Mouse (Mus musculus) erythroblast, embryonic 14.5 days (primary cell): ENCODE measurements around the gene Srsf3. TPM values are rescaled to one million over a fixed set of nuclear protein-coding genes. Genes with fewer than 3 reads are reported as not detected.
A peak's percentile ranks its signal among the peaks of the same experiment; 100 is the strongest.
"Not testable (repeated sequence)": the region's sequence is repeated elsewhere in the genome, so short reads cannot be mapped to it uniquely, and the experiment has no call there.

Source experiments
- H3K27me3 ChIP-seq: 2 replicates; pipeline ENCODE4 v1.6.1; 2012; ENCODE audit warnings: inconsistent platforms; ENCODE audit not compliant: control insufficient read depth
- H3K36me3 ChIP-seq: 2 replicates; pipeline ENCODE4 v1.6.1; 2012; ENCODE audit warnings: mild to moderate bottlenecking, inconsistent platforms; ENCODE audit not compliant: control insufficient read depth
- H3K4me1 ChIP-seq: 2 replicates; pipeline ENCODE4 v1.6.1; 2012; ENCODE audit warnings: inconsistent platforms; ENCODE audit not compliant: control insufficient read depth
- H3K4me3 ChIP-seq: replicated peaks from 2 replicates; pipeline ENCODE3; 2012; ENCODE audit warnings: moderate library complexity, mild to moderate bottlenecking, inconsistent platforms
- H3K9me3 ChIP-seq: 2 replicates; pipeline ENCODE4 v1.6.1; 2012; ENCODE audit warnings: low read length, inconsistent platforms, mixed read lengths; ENCODE audit not compliant: control insufficient read depth
- GATA1 ChIP-seq: IDR thresholded peaks from 2 replicates; pipeline ENCODE4 v1.6.1; 2012; ENCODE audit warnings: low read length, inconsistent platforms, mixed read lengths
- TAL1 ChIP-seq: IDR thresholded peaks from 3 replicates; pipeline ENCODE4 v1.6.1; 2012; ENCODE audit warnings: low read length, inconsistent platforms, mixed read lengths
- polyA plus RNA-seq: library from polyadenylated mRNA; stranded (reverse); fragments of >175 nt; gene quantifications from 2 replicates; pipeline ENCODE4 v1.2.3, GENCODE M21; 2012

Gene Srsf3
- polyA plus RNA-seq, 1 experiment, result 3.2 TPM

DNA sequence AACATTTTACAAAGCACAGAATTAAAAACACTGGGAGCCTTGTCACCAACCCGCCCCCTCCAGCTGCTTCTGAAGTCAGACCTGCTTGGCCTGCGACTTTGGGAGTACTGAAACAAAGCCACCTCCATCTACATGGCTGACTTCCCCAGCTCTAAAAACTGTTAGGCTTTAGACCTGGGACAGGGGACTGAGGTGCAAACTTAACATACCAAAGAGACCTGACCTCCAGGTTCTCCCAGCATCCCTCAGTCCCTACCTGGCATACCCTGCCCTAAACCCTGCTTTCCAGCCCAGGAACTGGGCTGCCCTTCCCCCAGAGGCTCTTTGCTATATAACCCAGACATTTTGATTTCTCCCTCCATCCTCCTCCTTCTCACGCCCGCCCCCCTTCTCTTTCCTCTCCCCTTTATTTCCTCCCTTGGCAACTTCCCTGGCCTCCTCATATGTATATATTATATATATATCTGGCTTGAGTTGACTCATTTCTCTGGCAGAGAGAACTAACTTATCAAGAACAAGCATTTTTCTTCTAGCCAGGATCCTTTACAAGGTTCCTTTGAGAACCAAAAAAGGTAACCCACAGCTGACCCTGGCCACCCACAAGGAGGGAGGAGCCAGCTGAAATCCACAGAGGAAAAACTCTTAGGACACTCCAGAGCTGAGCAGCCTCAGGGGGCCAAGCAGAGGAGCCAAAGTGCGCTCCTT is 5.6 kb upstream of the Srsf3 start:
- peaks cover 2% of the 10 kb centered on the region for H3K36me3 ChIP-seq
- H3K27me3 ChIP-seq, result peaks cover 23% of the 10 kb centered on the region
- no peak overlapping the region for H3K4me3 ChIP-seq
- H3K4me1 ChIP-seq, result peaks cover 28% of the 10 kb centered on the region
- no peaks in the 10 kb centered on the region for H3K9me3 ChIP-seq
- TF ChIP-seq GATA1 (no peak), TAL1 (no peak)

DNA sequence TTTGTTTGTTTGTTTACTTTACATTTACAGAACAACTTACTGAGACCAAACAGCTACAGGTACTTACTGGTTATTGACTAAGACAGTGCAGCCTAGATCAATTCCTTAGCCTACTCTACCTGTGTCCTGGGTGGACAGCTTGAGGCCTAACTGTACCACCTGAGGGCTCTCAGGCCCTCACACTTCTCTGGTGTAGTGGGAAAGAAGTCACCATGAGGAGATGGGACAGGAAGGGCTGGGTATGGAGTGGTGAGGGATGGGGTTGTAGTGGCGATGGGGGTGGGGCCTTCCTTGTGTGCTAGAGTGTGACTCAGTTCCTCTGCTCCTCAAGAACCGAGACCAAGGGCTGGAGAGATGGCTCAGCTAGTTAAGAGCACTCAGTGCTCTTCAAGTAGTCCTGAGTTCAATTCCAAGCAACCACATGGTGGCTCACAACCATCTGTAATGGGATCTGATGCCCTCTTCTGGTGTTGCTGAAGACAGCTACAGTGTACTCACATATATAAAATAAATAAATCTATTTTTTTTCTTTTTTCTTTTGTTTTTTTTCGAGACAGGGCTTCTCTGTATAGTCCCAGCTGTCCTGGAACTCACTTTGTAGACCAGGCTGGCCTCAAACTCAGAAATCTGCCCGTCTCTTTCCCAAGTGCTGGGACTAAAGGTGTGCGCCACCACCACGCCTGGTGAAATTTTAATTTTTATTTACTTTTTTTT is 1.9 kb upstream of the Srsf3 start:
- TF ChIP-seq GATA1, result no peak
- TF ChIP-seq TAL1, result no peak
- Histone ChIP-seq H3K4me3 (no peak overlapping the region), H3K36me3 (peaks cover 24% of the 10 kb centered on the region), H3K27me3 (no peaks in the 10 kb centered on the region), H3K4me1 (peaks cover 24% of the 10 kb centered on the region), H3K9me3 (no peaks in the 10 kb centered on the region)

DNA sequence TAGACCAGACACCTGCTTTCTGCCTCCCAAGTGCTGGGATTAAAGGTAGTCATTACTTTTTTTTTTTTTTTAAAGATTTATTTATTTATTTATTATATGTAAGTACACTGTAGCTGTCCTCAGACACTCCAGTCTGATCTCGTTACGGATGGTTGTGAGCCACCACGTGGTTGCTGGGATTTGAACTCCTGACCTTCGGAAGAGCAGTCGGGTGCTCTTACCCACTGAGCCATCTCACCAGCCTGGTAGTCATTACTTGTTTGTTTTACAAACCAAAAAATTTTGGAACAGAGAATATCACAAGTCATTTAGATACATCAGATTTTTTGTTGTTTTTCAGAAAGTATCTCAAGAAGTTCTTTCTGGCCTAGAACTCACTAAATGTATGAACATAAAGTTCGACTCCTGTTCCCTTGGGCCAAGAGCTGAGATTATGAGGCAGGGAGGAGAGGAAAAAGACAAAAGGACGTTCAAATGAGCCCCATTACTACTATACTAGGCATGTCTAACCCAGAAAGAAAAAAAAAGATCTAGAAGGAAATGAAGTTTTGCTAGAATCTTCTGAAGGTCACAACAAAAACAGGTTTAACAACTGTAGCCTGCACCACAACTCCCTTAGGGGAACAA is 1.2 kb upstream of the Srsf3 start:
- peaks cover 27% of the 10 kb centered on the region for H3K4me1 ChIP-seq
- peak overlapping the region; percentile 92 for H3K4me3 ChIP-seq
- peaks cover 31% of the 10 kb centered on the region for H3K36me3 ChIP-seq
- H3K27me3 ChIP-seq, H3K9me3 ChIP-seq: not testable (repeated sequence)

DNA sequence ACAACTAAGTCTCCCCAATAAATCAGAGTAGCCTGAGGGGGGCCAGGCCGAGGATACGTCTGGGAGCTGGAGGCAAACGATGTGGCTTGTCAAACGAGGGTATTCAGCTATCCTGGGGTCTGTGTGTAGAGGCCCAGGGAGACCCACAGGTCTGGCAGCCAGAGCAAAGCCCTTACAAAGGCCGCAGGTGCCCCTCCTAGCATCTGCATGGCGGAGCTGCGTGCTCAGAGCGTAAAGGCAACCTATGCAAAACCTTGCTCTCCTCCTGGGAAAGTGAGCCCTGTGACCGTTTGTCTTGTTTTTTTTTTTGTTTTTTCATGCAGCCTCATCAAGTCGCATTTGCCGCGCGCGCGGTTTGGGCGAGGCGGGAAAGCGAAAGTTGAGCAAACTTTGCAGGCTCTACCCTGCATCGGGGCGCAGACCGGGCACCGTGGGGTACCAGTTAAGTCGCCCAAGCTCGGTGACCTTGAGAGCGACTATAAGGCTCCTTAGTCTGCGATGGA is 606 bp upstream of the Srsf3 start:
- H3K4me1 ChIP-seq, result peaks cover 33% of the 10 kb centered on the region
- H3K27me3 ChIP-seq, result no peaks in the 10 kb centered on the region
- TF ChIP-seq TAL1 (no peak), GATA1 (no peak)
- peak overlapping the region; percentile 92 for H3K4me3 ChIP-seq
- peaks cover 37% of the 10 kb centered on the region for H3K36me3 ChIP-seq
- H3K9me3 ChIP-seq, result no peaks in the 10 kb centered on the region

DNA sequence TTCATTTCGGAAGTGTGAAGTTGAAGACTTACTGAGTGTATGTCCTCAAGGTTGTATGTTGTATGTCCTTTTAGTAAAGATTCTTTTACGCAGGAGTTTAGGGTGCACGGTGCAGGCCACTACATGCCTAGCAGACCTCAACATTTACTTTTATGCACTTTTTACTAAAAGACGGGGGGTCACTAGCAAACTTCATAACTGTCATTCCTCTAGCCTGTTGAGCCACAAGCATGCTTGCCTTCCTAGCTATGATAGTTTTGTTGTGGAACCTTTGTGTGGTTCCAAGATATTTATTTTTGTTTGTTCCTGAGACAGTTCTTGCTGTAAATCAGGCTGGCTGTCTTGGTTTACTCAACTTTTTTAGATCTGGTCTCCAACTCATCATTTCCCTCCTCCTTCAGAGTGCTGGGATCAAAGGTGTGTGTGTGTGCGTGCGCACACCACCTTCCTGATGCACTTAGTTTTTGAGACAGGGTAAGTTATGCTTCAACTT is 1.2 kb downstream of the Srsf3 start:
- Histone ChIP-seq H3K4me3 (peak overlapping the region; percentile 92), H3K36me3 (peaks cover 55% of the 10 kb centered on the region), H3K27me3 (no peaks in the 10 kb centered on the region), H3K9me3 (no peaks in the 10 kb centered on the region), H3K4me1 (peaks cover 44% of the 10 kb centered on the region)
- TF ChIP-seq GATA1, result no peak
- no peak for TF ChIP-seq TAL1

DNA sequence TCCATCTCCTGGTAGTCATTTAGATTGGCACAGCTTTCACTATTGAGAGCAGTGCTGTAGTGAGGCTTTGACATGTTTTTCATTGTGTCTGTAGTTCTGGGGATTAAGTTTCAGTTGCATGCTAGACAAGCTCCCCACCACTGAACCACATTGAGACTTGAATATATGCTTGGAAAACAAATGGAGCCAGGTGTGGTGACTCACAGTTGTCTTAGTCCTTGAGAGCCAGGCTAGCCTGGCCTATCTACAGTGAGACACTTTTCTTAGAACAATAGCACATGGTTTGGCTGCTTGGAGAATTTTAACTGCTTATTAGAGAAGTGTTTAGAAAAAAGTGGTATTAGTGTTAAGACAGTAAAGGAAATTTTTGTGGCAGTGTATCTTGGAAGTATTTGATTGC is 1.8 kb downstream of the Srsf3 start:
- Histone ChIP-seq H3K27me3 (no peaks in the 10 kb centered on the region), H3K4me3 (peak overlapping the region; percentile 92), H3K4me1 (peaks cover 46% of the 10 kb centered on the region), H3K36me3 (peaks cover 62% of the 10 kb centered on the region), H3K9me3 (no peaks in the 10 kb centered on the region)
- TF ChIP-seq TAL1 (no peak), GATA1 (no peak)

DNA sequence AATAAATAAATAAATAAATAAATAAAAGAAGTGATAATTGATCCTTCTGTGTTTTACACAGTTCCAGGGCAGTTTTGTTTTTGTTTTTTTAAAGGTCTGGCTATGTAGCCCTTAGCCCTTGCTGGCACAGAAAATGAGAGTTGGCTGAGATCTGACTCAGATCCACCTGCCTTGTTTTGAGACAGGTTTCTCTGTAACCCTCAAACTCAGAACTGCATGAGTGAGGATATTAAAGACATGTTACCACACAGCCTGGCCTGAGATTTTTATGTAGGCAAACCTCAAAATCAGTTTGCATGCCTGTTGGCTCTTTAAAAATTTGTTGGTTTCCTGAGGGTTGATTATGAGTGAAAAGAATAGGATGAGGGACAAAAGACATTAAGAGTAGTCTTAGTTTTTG is 3.1 kb downstream of the Srsf3 start:
- H3K4me3 ChIP-seq, result peak overlapping the region; percentile 92
- H3K9me3 ChIP-seq, result no peaks in the 10 kb centered on the region
- H3K4me1 ChIP-seq, result peaks cover 51% of the 10 kb centered on the region
- peaks cover 72% of the 10 kb centered on the region for H3K36me3 ChIP-seq
- TF ChIP-seq GATA1 (no peak), TAL1 (no peak)
- H3K27me3 ChIP-seq, result no peaks in the 10 kb centered on the region

DNA sequence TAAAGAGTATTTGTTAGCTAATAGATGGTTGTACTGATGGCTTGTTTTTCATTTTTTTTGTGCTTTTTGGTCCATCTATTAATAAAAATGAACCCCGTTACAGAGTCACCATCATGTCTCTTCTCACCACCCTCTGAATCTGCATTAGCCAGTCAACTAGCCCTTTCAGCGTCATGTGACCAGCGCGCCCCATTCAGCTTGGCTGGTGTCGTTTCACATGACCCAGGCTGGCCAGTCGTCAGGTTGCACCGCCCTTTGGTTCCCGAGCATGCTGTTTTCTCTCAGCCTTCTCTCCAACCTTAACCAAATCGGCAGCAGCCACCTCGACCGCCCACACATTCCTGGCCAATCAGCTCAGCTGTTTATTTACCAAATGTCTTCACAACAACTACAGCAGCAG is 6.9 kb downstream of the Srsf3 start:
- Histone ChIP-seq H3K27me3 (no peaks in the 10 kb centered on the region), H3K4me3 (no peak overlapping the region), H3K4me1 (peaks cover 43% of the 10 kb centered on the region), H3K9me3 (no peaks in the 10 kb centered on the region), H3K36me3 (peaks cover 99% of the 10 kb centered on the region)
- no peak for TF ChIP-seq GATA1

DNA sequence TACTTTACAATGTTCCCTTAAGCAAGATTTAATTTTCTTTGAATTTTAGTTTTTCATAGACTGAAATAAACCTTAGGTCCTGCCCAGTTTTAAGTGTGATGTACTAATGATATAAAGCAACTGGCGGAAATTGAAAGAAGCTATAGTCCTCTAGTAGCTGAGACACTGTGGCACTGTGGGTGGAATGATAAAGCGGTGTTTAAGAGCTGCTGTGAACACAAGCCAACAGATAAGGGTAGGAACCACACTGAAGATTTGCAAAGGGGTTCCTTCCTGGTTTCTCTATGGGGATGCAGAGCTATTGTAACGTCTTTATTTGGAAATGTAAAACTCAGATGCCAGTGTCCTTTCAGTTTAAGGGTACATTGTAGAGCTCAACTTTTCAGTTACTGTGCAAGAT is 9.2 kb downstream of the Srsf3 start:
- not testable (repeated sequence) for H3K9me3 ChIP-seq, H3K27me3 ChIP-seq, H3K4me3 ChIP-seq
- H3K4me1 ChIP-seq, result peaks cover 30% of the 10 kb centered on the region
- peaks cover 98% of the 10 kb centered on the region for H3K36me3 ChIP-seq
